Mouse (Mus musculus) myocyte (in vitro differentiated cells): ENCODE measurements around the gene Ptprc. TPM values are rescaled to one million over a fixed set of nuclear protein-coding genes. Genes with fewer than 3 reads are reported as not detected.

ENCODE experiments used
- H3K27me3 ChIP-seq: one replicate; pipeline ENCODE4 v1.6.1; 2011; ENCODE audit not compliant: control insufficient read depth, insufficient read depth, insufficient read length
- H3K36me3 ChIP-seq: one replicate; pipeline ENCODE4 v1.6.1; 2011; ENCODE audit not compliant: control insufficient read depth, insufficient read depth
- H3K4me2 ChIP-seq: one replicate; pipeline ENCODE4 v1.6.1; 2011; ENCODE audit warnings: low read depth, control low read depth
- H3K4me3 ChIP-seq: one replicate; pipeline ENCODE4 v1.5.1; 2011; ENCODE audit warnings: mild to moderate bottlenecking, control low read depth, moderate library complexity
- H3K79me2 ChIP-seq: one replicate; pipeline ENCODE4 v1.6.1; 2011; ENCODE audit not compliant: control insufficient read depth, insufficient read depth
- H3ac ChIP-seq: one replicate; pipeline ENCODE4 v1.6.1; 2011; ENCODE audit not compliant: control insufficient read depth, insufficient read length
- CEBPB ChIP-seq: IDR thresholded peaks from 2 replicates; pipeline ENCODE4 v1.6.1; 2011; ENCODE audit warnings: mild to moderate bottlenecking, moderate library complexity; ENCODE audit not compliant: poor library complexity, insufficient read depth, severe bottlenecking
- E2F4 ChIP-seq: IDR thresholded peaks from one replicate; pipeline ENCODE4 v1.6.1; 2011; ENCODE audit warnings: mild to moderate bottlenecking, control low read depth, moderate library complexity; ENCODE audit not compliant: insufficient read depth
- MAX ChIP-seq: IDR thresholded peaks from one replicate; pipeline ENCODE4 v1.6.1; 2011; ENCODE audit warnings: low read depth, mild to moderate bottlenecking, control low read depth
- MYOD1 ChIP-seq, 3 experiments: IDR thresholded peaks; one replicate each; pipeline ENCODE4 v1.6.1; 2011; ENCODE audit warnings: control low read depth in 2 of 3, low read depth in 2 of 3, mild to moderate bottlenecking in 2 of 3, moderate library complexity in 1 of 3; ENCODE audit not compliant: insufficient read length in 2 of 3, control insufficient read depth in 1 of 3
- MYOG ChIP-seq, 3 experiments: IDR thresholded peaks; one replicate each; pipeline ENCODE4 v1.6.1; 2011; ENCODE audit warnings: control low read depth in 2 of 3, low read depth in 2 of 3, mild to moderate bottlenecking in 2 of 3; ENCODE audit not compliant: insufficient read length in 2 of 3, control insufficient read depth in 1 of 3, insufficient read depth in 1 of 3
- POLR2A ChIP-seq: IDR thresholded peaks from one replicate; pipeline ENCODE4 v1.6.1; 2011; ENCODE audit warnings: low read depth, mild to moderate bottlenecking, control low read depth, moderate library complexity; ENCODE audit not compliant: insufficient read length
- POLR2AphosphoS2 ChIP-seq: IDR thresholded peaks from one replicate; pipeline ENCODE4 v1.6.1; 2011; ENCODE audit warnings: low read depth, control low read depth; ENCODE audit not compliant: insufficient read length
- REST ChIP-seq: IDR thresholded peaks from one replicate; pipeline ENCODE4 v1.6.1; 2011; ENCODE audit warnings: mild to moderate bottlenecking, control low read depth, moderate library complexity; ENCODE audit not compliant: insufficient read depth, insufficient read length
- SRF ChIP-seq: IDR thresholded peaks from one replicate; pipeline ENCODE4 v1.6.1; 2011; ENCODE audit warnings: low read depth; ENCODE audit not compliant: control insufficient read depth, insufficient read length
- TCF12 ChIP-seq: IDR thresholded peaks from one replicate; pipeline ENCODE4 v1.6.1; 2011; ENCODE audit warnings: mild to moderate bottlenecking, control low read depth; ENCODE audit not compliant: poor library complexity, insufficient read depth, severe bottlenecking
- TCF3 ChIP-seq: IDR thresholded peaks from one replicate; pipeline ENCODE4 v1.6.1; 2011; ENCODE audit warnings: low read depth, control low read depth; ENCODE audit not compliant: insufficient read length
- USF1 ChIP-seq: IDR thresholded peaks from one replicate; pipeline ENCODE4 v1.6.1; 2011; ENCODE audit warnings: low read depth, mild to moderate bottlenecking, control low read depth, moderate library complexity
- polyA plus RNA-seq: library from polyadenylated mRNA; unstranded; fragments of >200 nt; fragmentation: generic; extraction: Trizol; gene quantifications from one replicate; pipeline ENCODE4 v1.2.1, GENCODE M21; 2012; ENCODE audit warnings: missing spikeins

Ptprc gene
- polyA plus RNA-seq, 1 experiment, result not detected

DNA sequence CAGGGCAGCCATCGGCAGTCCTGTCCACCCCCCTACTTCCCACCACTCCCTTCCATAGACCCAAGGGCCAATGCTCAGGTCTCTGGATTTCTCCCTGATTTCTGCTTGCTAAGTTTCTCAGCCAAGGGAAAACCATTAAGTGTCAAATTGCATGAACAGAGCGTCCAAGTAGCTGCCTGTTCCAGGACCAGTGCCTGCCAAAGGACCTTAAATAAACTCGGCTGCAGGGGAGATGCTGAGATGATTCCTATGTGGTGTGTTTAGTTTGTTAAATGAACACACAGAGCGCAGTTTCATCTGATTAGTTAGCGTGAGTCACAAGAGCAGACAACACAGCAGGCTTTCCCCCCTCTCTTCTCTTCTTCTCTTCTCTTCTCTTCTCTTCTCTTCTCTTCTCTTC lies 135.0 kb downstream of the Ptprc start:
- no peak for TF ChIP-seq USF1
- no peak for TF ChIP-seq CEBPB
- TF ChIP-seq SRF, result no peak
- no peak for TF ChIP-seq POLR2AphosphoS2
- no peak for TF ChIP-seq TCF12
- no peaks in the 10 kb centered on the region for H3K36me3 ChIP-seq
- H3K4me3 ChIP-seq, result no peak overlapping the region
- no peaks in the 10 kb centered on the region for H3K27me3 ChIP-seq
- H3ac ChIP-seq, result no peak overlapping the region
- peak overlapping the region; percentile 64 for H3K4me2 ChIP-seq
- H3K79me2 ChIP-seq, result no peaks in the 10 kb centered on the region

DNA sequence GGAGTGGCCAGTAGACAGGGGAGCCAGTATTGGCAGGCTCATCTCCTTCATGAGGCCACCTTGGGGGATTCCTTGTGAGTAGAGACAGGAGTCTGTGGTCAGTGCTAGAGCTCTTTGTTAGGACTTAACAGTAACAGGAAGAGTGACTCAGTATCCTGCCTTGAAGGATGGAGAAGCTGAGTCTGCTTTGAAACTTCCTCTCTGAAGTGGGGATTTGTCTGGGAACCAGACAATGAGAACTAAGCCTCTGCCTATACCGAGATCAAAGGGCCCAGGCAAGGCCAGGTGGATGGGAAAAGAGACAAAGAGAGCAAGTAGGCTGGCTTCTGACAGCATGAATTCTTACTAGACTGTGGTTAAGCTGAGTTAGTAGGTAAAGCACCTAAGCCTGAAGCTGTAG lies 136.3 kb downstream of the Ptprc start:
- Histone ChIP-seq H3K4me3 (no peak overlapping the region), H3ac (no peak overlapping the region), H3K36me3 (no peaks in the 10 kb centered on the region), H3K4me2 (no peak overlapping the region), H3K79me2 (no peaks in the 10 kb centered on the region), H3K27me3 (no peaks in the 10 kb centered on the region)
- TF ChIP-seq E2F4 (no peak), TCF3 (no peak), MYOD1 (IDR thresholded peaks at IDR 0.05; ENCODE audit: control insufficient read depth in 1 of 3, insufficient read length in 2 of 3, low read depth in 2 of 3) (no peak), MYOG (IDR thresholded peaks at IDR 0.05; ENCODE audit: control insufficient read depth in 1 of 3, insufficient read depth in 1 of 3, insufficient read length in 2 of 3, low read depth in 2 of 3) (no peak), POLR2A (no peak), CEBPB (no peak), MAX (no peak), POLR2AphosphoS2 (no peak), TCF12 (no peak), REST (no peak), SRF (no peak)

DNA sequence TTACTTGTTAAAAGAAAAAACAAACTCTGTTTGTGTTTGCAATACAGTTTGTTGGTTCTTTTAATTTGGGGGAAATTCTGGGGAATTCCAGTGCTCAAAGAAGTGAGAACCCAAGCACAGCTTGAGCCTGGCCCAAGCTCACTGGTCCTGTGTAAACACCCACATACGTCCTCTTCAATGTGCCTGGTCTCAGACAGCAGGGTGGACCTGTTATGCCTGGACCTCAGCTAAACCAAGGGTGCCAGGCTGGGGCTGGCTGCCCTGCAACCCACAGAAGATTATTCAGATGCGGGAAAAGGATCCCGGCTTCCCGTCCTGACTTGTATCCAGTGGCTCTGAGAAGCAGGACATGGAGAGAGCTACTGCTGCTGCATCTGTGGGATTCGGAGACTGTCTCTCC lies 138.0 kb downstream of the Ptprc start:
- no peak for TF ChIP-seq POLR2A
- TF ChIP-seq USF1, result no peak
- TF ChIP-seq TCF3, result no peak
- TF ChIP-seq REST, result no peak
- no peak for TF ChIP-seq MYOG (IDR thresholded peaks at IDR 0.05; ENCODE audit: control insufficient read depth in 1 of 3, insufficient read depth in 1 of 3, insufficient read length in 2 of 3, low read depth in 2 of 3)
- no peak for TF ChIP-seq MYOD1 (IDR thresholded peaks at IDR 0.05; ENCODE audit: control insufficient read depth in 1 of 3, insufficient read length in 2 of 3, low read depth in 2 of 3)
- TF ChIP-seq POLR2AphosphoS2, result no peak
- TF ChIP-seq MAX, result no peak
- TF ChIP-seq TCF12, result no peak
- no peak for TF ChIP-seq SRF
- TF ChIP-seq E2F4, result no peak
- no peak for TF ChIP-seq CEBPB

DNA sequence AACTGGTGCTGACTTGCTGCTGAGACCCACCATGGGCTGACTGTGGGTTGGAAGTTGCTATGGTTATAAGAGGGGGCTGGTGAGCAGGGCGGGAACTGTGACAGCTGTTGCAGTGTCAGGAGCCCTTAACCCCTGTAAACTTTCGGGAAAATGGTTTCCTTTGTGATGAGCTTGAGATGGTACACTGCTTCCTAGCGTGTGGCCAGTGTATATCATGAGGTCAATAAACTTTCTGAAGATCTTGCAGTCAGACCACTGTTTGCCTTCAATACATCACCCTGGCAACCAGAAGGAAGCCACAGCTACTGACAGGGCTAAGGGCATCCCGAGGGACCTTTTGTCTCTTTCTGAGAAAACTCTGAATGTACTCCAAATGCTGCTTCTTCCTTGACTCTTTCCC lies 145.9 kb downstream of the Ptprc start:
- no peak overlapping the region for H3K4me2 ChIP-seq
- peak in 1 of 3 experiments; percentile 4 for TF ChIP-seq MYOD1 (IDR thresholded peaks at IDR 0.05; ENCODE audit: control insufficient read depth in 1 of 3, insufficient read length in 2 of 3, low read depth in 2 of 3)
- TF ChIP-seq REST, result no peak
- H3K79me2 ChIP-seq, result no peaks in the 10 kb centered on the region
- no peak overlapping the region for H3K4me3 ChIP-seq
- H3K27me3 ChIP-seq, result no peaks in the 10 kb centered on the region
- H3ac ChIP-seq, result no peak overlapping the region
- H3K36me3 ChIP-seq, result no peaks in the 10 kb centered on the region

More for the DNA sequence above, 138.0 kb downstream of the Ptprc start:
- no peaks in the 10 kb centered on the region for H3K79me2 ChIP-seq
- H3K4me2 ChIP-seq, result no peak overlapping the region
- no peak overlapping the region for H3K4me3 ChIP-seq
- H3K36me3 ChIP-seq, result no peaks in the 10 kb centered on the region
- no peaks in the 10 kb centered on the region for H3K27me3 ChIP-seq
- H3ac ChIP-seq, result no peak overlapping the region

DNA sequence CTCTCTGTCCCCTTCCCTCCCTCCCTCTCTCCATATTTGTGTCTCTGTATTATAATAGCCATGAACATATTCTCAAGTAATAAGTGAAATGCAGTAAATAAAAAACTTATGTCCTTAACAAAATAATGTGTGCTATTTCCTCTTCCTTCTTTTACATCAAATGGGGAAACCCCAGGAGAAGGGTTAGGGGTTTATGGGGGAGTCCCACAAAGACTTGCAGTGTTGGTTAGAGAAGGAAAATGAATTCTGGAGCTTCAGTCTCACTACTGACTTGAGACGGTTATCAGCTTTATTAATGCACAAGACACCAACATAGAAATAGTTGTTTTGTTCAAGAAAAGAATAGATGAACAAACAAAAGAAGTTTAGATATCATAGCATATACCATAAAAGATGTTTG lies 150.2 kb downstream of the Ptprc start:
- H3K27me3 ChIP-seq, result no peaks in the 10 kb centered on the region
- no peak overlapping the region for H3K4me2 ChIP-seq
- no peak overlapping the region for H3ac ChIP-seq

More for the DNA sequence above, 150.2 kb downstream of the Ptprc start:
- Histone ChIP-seq H3K79me2 (no peaks in the 10 kb centered on the region), H3K4me3 (no peak overlapping the region), H3K36me3 (no peaks in the 10 kb centered on the region)
- TF ChIP-seq POLR2A (no peak), CEBPB (no peak), MAX (no peak), TCF3 (no peak), POLR2AphosphoS2 (no peak), SRF (no peak), USF1 (no peak)
